Mouse (Mus musculus): ENCODE measurements around the gene Mrgprb1. TPM values are rescaled to one million over a fixed set of nuclear protein-coding genes. Genes with fewer than 3 reads are reported as not detected.
"Not testable (repeated sequence)": the region's sequence is repeated elsewhere in the genome, so short reads cannot be mapped to it uniquely, and the experiment has no call there.

Gene Mrgprb1
- not detected in 2 replicates for polyA plus RNA-seq (2016; fragmentation: Nextera tagmentation; extraction: Ambion mirVana)

DNA sequence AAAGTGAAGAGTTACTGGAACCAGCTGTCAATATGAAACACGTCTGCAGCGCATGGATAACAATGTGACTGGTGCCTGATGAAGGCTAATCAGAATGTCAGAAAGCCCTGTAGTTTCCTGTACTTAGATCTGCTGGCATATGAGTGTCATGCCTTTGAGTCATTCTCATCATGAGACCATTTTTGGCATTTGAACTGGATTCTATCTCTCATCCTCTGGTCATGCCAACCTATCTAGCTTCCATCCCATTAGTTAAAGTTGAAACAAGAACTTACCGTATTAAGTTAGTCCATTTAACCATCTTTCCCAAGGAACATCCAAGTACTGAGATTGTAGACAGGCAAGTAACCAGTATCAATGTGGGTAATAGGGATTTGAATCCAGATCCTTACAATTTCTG lies at the start of gene Mrgprb1:
Gene Mrgprb1, minus strand, starts transcription at position 101 of the 400 bp plus-strand sequence.
- WGBS, result 71% methylated on average over 3 of the region's 3 CpGs
- no peaks in the 10 kb centered on the region for H3K4me1 ChIP-seq (replicated peaks)
- peaks cover 17% of the 10 kb centered on the region for H3K9me3 ChIP-seq (replicated peaks)
- no peaks in the 10 kb centered on the region for H3K36me3 ChIP-seq
- H3K4me2 ChIP-seq, result no peak within 1 kb of the TSS
- no peak within 1 kb of the TSS for H3K27ac ChIP-seq (ENCODE audit: poor library complexity, severe bottlenecking)
- no peak within 1 kb of the TSS for H3K4me3 ChIP-seq
- H3K9ac ChIP-seq, result no peak within 1 kb of the TSS
- no peak for ATAC-seq (ENCODE audit: insufficient number of reproducible peaks, low FRiP score)
- no peaks in the 10 kb centered on the region for H3K27me3 ChIP-seq (replicated peaks)

DNA sequence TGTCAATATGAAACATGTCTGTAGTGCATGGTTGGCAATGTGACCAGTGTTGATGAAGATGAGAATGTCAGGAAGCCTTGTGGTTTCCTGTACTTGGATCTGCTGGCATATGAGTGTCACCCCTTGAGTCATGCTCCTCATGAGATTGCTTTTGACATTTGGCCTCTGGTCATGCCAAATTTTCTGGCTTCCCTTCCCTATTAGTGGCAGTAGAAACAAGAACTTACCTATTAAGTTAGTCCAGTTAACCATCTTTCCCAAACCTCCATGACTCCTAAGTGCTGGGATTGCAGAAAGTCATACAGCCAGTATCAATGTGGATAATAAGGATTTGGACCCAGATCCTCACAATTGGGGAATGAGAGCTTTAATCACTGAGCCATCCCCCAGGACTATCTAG lies 43.1 kb upstream of the Mrgprb1 start, which contains the start of gene Mrgprx2:
Gene Mrgprx2, minus strand, starts transcription at position 101 of the 400 bp plus-strand sequence.
- no peaks in the 10 kb centered on the region for H3K36me3 ChIP-seq
- no peaks in the 10 kb centered on the region for H3K27me3 ChIP-seq (replicated peaks)
- no peak within 1 kb of the TSS for H3K9ac ChIP-seq
- no peak for ATAC-seq (ENCODE audit: insufficient number of reproducible peaks, low FRiP score)
- peaks cover 12% of the 10 kb centered on the region for H3K9me3 ChIP-seq (replicated peaks)
- H3K4me2 ChIP-seq, result no peak within 1 kb of the TSS
- no peak within 1 kb of the TSS for H3K27ac ChIP-seq (ENCODE audit: poor library complexity, severe bottlenecking)
- H3K4me1 ChIP-seq (replicated peaks), result no peaks in the 10 kb centered on the region
- H3K4me3 ChIP-seq, result no peak within 1 kb of the TSS

DNA sequence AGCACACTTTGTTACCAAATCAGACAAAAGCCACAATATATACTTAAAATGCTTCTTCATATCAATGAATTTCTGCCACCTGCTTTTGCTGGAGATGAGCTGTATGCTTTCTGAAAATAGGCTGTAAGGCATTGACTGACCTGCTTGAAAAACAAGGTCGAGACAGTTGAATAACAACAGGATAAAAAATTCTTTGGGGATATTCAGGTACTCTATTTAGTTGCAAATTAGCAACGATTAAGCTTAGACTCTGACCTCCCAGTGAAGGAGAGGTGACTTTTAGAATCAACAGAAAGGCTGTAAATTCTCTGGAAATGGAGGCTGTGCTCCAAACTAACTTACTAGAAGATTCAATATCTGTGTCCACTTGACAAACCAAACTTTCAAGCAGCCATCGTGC lies 19.6 kb downstream of the Mrgprb1 start:
- H3K27me3 ChIP-seq (replicated peaks), result no peaks in the 10 kb centered on the region
- H3K27ac ChIP-seq (ENCODE audit: poor library complexity, severe bottlenecking), result no peak overlapping the region
- no peak for ATAC-seq (ENCODE audit: insufficient number of reproducible peaks, low FRiP score)
- peaks cover 20% of the 10 kb centered on the region for H3K9me3 ChIP-seq (replicated peaks)
- H3K9ac ChIP-seq, result no peak overlapping the region
- WGBS, result 44% methylated on average over 3 of the region's 3 CpGs
- H3K4me3 ChIP-seq, result no peak overlapping the region
- H3K4me2 ChIP-seq, result no peak overlapping the region
- H3K36me3 ChIP-seq, result no peaks in the 10 kb centered on the region
- no peaks in the 10 kb centered on the region for H3K4me1 ChIP-seq (replicated peaks)

DNA sequence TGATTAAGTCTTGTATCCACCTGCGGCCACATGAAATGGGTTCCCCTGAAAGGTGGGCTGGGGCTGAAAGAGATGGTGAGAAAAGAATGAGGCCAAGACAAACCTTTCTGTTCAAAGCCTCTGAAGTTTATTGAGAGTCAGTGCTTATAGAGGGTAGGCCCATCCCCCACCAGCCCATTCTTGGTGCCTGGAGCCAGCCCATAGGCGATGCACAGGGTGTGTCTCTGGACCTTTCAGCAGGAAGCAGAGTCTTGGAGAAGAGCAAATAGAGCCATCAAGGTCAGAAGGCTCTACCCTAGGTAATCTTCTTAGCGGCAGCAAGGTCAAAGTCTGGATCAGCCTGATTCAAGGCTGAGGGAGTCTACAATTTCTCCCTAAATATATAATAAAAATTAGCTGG lies 20.2 kb downstream of the Mrgprb1 start:
- not testable (repeated sequence) for H3K4me1 ChIP-seq (replicated peaks); H3K36me3 ChIP-seq; H3K4me2 ChIP-seq; ATAC-seq (ENCODE audit: insufficient number of reproducible peaks, low FRiP score); H3K4me3 ChIP-seq; H3K9ac ChIP-seq; H3K27ac ChIP-seq (ENCODE audit: poor library complexity, severe bottlenecking); H3K27me3 ChIP-seq (replicated peaks)
- peaks cover 20% of the 10 kb centered on the region for H3K9me3 ChIP-seq (replicated peaks)
- WGBS, result 70% methylated on average over 3 of the region's 3 CpGs

Other genes with a start within 250 kb of the Mrgprb1 start
- not detected in 2 replicates for gene Mrgprb8, start 67.8 kb downstream of the Mrgprb1 start, polyA plus RNA-seq (2016; fragmentation: Nextera tagmentation; extraction: Ambion mirVana)
- not detected in 2 replicates for gene Mrgprx2, start 43.0 kb upstream of the Mrgprb1 start, polyA plus RNA-seq (2016; fragmentation: Nextera tagmentation; extraction: Ambion mirVana)
- not detected in 2 replicates for gene Mrgprb2, start 101.7 kb upstream of the Mrgprb1 start, polyA plus RNA-seq (2016; fragmentation: Nextera tagmentation; extraction: Ambion mirVana)
- not detected in 2 replicates for gene Mrgprb3, start 187.5 kb upstream of the Mrgprb1 start, polyA plus RNA-seq (2016; fragmentation: Nextera tagmentation; extraction: Ambion mirVana)

All from heart, embryonic 12.5 days (tissue).